Mouse (Mus musculus): Measurements from ENCODE around the gene Zfp746. TPM values are rescaled to one million over a fixed set of nuclear protein-coding genes. Genes with fewer than 3 reads are reported as not detected.
A peak's percentile ranks its signal among the peaks of the same experiment; 100 is the strongest.

Zfp746 gene
- total and polyA plus RNA-seq, 3 experiments, result 17.8 to 22.1 TPM; not detected in 1

- H3K9me3 ChIP-seq (replicated peaks; ENCODE audit: insufficient read depth, low read length), result no peaks in the 10 kb centered on the region
- no peak overlapping the region for H3K27ac ChIP-seq (ENCODE audit: control insufficient read depth, low read depth, low read length)
- H3K27me3 ChIP-seq (ENCODE audit: control insufficient read depth in 1 of 2, insufficient read depth in 2 of 2, low read length in 2 of 2), result no peaks in the 10 kb centered on the region
- no peak for DNase-seq (ENCODE audit: low read depth, low spot score)
- TF ChIP-seq SMC3 (IDR thresholded peaks at IDR 0.05; ENCODE audit: low read depth, low read length) (no peak), ZKSCAN1 (IDR thresholded peaks at IDR 0.05; ENCODE audit: low read depth, low read length) (no peak), HCFC1 (IDR thresholded peaks at IDR 0.05; ENCODE audit: low read depth, low read length) (no peak), POLR2AphosphoS5 (IDR thresholded peaks at IDR 0.05; ENCODE audit: borderline replicate concordance, low read depth, low read length) (no peak), MYC (IDR thresholded peaks at IDR 0.05; ENCODE audit: low read depth, low read length) (no peak), NRF1 (IDR thresholded peaks at IDR 0.05; ENCODE audit: insufficient read depth, low read depth, low read length, poor library complexity, severe bottlenecking) (no peak), MEF2A (IDR thresholded peaks at IDR 0.05; ENCODE audit: extremely low read depth, insufficient replicate concordance, low read depth, low read length, poor library complexity, severe bottlenecking) (no peak), ZMIZ1 (IDR thresholded peaks at IDR 0.05; ENCODE audit: low read depth, low read length) (no peak), USF2 (IDR thresholded peaks at IDR 0.05; ENCODE audit: borderline replicate concordance in 1 of 2, insufficient read depth in 1 of 2, low read depth in 1 of 2, low read length in 2 of 2) (no peak), MXI1 (IDR thresholded peaks at IDR 0.05; ENCODE audit: low read depth, low read length) (no peak), POLR2A (IDR thresholded peaks at IDR 0.05; ENCODE audit: control insufficient read depth in 1 of 2, insufficient read depth in 1 of 2, low read depth in 1 of 2, low read length in 2 of 2, poor library complexity in 1 of 2) (no peak), MAZ (IDR thresholded peaks at IDR 0.05; ENCODE audit: low read depth, low read length) (no peak), EP300 (IDR thresholded peaks at IDR 0.05; ENCODE audit: low read depth in 1 of 2, low read length in 2 of 2) (no peak), USF1 (IDR thresholded peaks at IDR 0.05; ENCODE audit: low read depth, low read length) (no peak), POLR2AphosphoS2 (IDR thresholded peaks at IDR 0.05; ENCODE audit: low read length) (no peak), JUND (IDR thresholded peaks at IDR 0.05; ENCODE audit: low read depth, low read length) (no peak), UBTF (IDR thresholded peaks at IDR 0.05; ENCODE audit: borderline replicate concordance, insufficient read depth, low read depth, low read length) (no peak)
- H3K4me1 ChIP-seq (ENCODE audit: control insufficient read depth in 1 of 2, insufficient read depth in 2 of 2, low read length in 2 of 2), result peaks cover 0 to 6% of the 10 kb centered on the region in 2 experiments; a peak in 3 of 4 replicates
- H3K36me3 ChIP-seq (ENCODE audit: control insufficient read depth in 1 of 2, insufficient read depth in 2 of 2, low read length in 2 of 2), result no peaks in the 10 kb centered on the region
- no peak overlapping the region for H3K9ac ChIP-seq (ENCODE audit: control insufficient read depth, low read depth, low read length, poor library complexity, severe bottlenecking)
- no peaks in the 10 kb centered on the region for H3K79me2 ChIP-seq (ENCODE audit: control insufficient read depth, insufficient read depth, low read length, poor library complexity)
- H3K4me3 ChIP-seq (ENCODE audit: control insufficient read depth in 1 of 2, insufficient read depth in 1 of 2, low read depth in 2 of 2, low read length in 2 of 2), result no peak overlapping the region
Observed at GRCm38 (mm10) chr6:48016841-48017240, 69.6 kb downstream of the Zfp746 start.

DNA sequence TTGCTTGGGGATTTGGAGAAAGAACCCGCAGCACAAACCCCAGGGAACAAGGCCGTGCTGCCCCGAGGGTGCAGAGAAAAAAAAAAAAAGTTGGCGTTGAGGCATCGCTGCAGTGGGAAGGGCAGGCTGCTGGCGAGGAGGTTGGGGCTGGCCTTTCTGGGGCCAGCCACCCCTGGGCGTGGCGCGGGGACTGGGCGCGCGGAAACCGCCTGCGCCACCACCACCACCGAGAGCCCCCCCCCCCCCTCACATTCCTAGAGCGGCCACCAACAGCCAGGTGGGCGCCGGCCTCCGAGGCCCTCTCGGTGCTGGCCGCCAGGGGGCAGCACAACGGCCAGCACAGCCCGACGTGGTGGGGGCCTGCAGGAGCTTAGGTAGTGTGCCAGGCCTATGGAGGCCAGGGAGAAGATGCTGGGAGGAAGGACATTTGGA lies 70.3 kb downstream of the Zfp746 start:
- H3K27me3 ChIP-seq (ENCODE audit: control insufficient read depth in 1 of 2, insufficient read depth in 2 of 2, low read length in 2 of 2), result no peaks in the 10 kb centered on the region
- no peaks in the 10 kb centered on the region for H3K79me2 ChIP-seq (ENCODE audit: control insufficient read depth, insufficient read depth, low read length, poor library complexity)
- H3K27ac ChIP-seq (ENCODE audit: control insufficient read depth, low read depth, low read length), result no peak overlapping the region
- peak; percentile 83 for DNase-seq (ENCODE audit: low read depth, low spot score)
- H3K9ac ChIP-seq (ENCODE audit: control insufficient read depth, low read depth, low read length, poor library complexity, severe bottlenecking), result peak overlapping the region; percentile 55
- H3K4me3 ChIP-seq (ENCODE audit: control insufficient read depth in 1 of 2, insufficient read depth in 1 of 2, low read depth in 2 of 2, low read length in 2 of 2), result peak overlapping the region; percentile 50 to 68
- peaks cover 0 to 6% of the 10 kb centered on the region in 2 experiments; a peak in 3 of 4 replicates for H3K4me1 ChIP-seq (ENCODE audit: control insufficient read depth in 1 of 2, insufficient read depth in 2 of 2, low read length in 2 of 2)
- no peaks in the 10 kb centered on the region for H3K9me3 ChIP-seq (replicated peaks; ENCODE audit: insufficient read depth, low read length)
- H3K36me3 ChIP-seq (ENCODE audit: control insufficient read depth in 1 of 2, insufficient read depth in 2 of 2, low read length in 2 of 2), result no peaks in the 10 kb centered on the region
- peak; percentile 78 for TF ChIP-seq HCFC1 (IDR thresholded peaks at IDR 0.05; ENCODE audit: low read depth, low read length)
- TF ChIP-seq MAZ (IDR thresholded peaks at IDR 0.05; ENCODE audit: low read depth, low read length), result peak; percentile 97
- peak in 1 of 2 experiments; percentile 41; a peak in 1 of 4 replicates for TF ChIP-seq POLR2A (IDR thresholded peaks at IDR 0.05; ENCODE audit: control insufficient read depth in 1 of 2, insufficient read depth in 1 of 2, low read depth in 1 of 2, low read length in 2 of 2, poor library complexity in 1 of 2)
- peak in 2 of 3 experiments; percentile 77 to 78; a peak in 5 of 6 replicates for TF ChIP-seq CTCF (IDR thresholded peaks at IDR 0.05 in 2 of 3, conservative IDR thresholded peaks at IDR 0.05 in 1 of 3; ENCODE audit: control insufficient read depth in 1 of 3, insufficient read depth in 1 of 3, low read depth in 2 of 3, low read length in 3 of 3, poor library complexity in 1 of 3, severe bottlenecking in 1 of 3)
- peak in 1 of 2 experiments; percentile 29; a peak in 1 of 4 replicates for TF ChIP-seq EP300 (IDR thresholded peaks at IDR 0.05; ENCODE audit: low read depth in 1 of 2, low read length in 2 of 2)
- no peak for TF ChIP-seq GABPA (IDR thresholded peaks at IDR 0.05; ENCODE audit: low read depth, low read length)
- TF ChIP-seq ELF1 (IDR thresholded peaks at IDR 0.05; ENCODE audit: low read depth, low read length), result 0 out of 2 replicates have a peak, but pooled peaks have one; percentile 31
- TF ChIP-seq ZNF384 (IDR thresholded peaks at IDR 0.05; ENCODE audit: low read depth, low read length), result peak; percentile 90
- TF ChIP-seq ZKSCAN1 (IDR thresholded peaks at IDR 0.05; ENCODE audit: low read depth, low read length), result 0 out of 2 replicates have a peak, but pooled peaks have one; percentile 37
- TF ChIP-seq ETS1 (IDR thresholded peaks at IDR 0.05; ENCODE audit: low read depth, low read length), result 0 out of 2 replicates have a peak, but pooled peaks have one; percentile 41
- 0 out of 2 replicates have a peak, but pooled peaks have one; percentile 10 for TF ChIP-seq MXI1 (IDR thresholded peaks at IDR 0.05; ENCODE audit: low read depth, low read length)
- TF ChIP-seq SMC3 (IDR thresholded peaks at IDR 0.05; ENCODE audit: low read depth, low read length), result peak; percentile 59
- no peak for TF ChIP-seq MAFK (IDR thresholded peaks at IDR 0.05; ENCODE audit: borderline replicate concordance, low read depth, low read length)
- no peak for TF ChIP-seq TAL1 (IDR thresholded peaks at IDR 0.05; ENCODE audit: low read length)
- 0 out of 2 replicates have a peak, but pooled peaks have one; percentile 18 for TF ChIP-seq NRF1 (IDR thresholded peaks at IDR 0.05; ENCODE audit: insufficient read depth, low read depth, low read length, poor library complexity, severe bottlenecking)
- 0 out of 2 replicates have a peak, but pooled peaks have one; percentile 26 for TF ChIP-seq TCF12 (IDR thresholded peaks at IDR 0.05; ENCODE audit: low read depth, low read length)
- TF ChIP-seq MAX (IDR thresholded peaks at IDR 0.05; ENCODE audit: low read length), result no peak
- TF ChIP-seq MYB (IDR thresholded peaks at IDR 0.05; ENCODE audit: low read depth, low read length), result no peak
- peak; percentile 37; the same call in 1 of the 2 replicates for TF ChIP-seq NELFE (IDR thresholded peaks at IDR 0.05; ENCODE audit: low read depth, low read length)

Data from MEL (cell line).